Mouse (Mus musculus) embryo, embryonic 10.5 days (tissue): ENCODE results near the gene Psg28.
"Not testable (repeated sequence)": the region's sequence is repeated elsewhere in the genome, so short reads cannot be mapped to it uniquely, and the experiment has no call there.

ENCODE experiments used
- DNase-seq: peaks from one replicate; pipeline ENCODE4 v3.0.0-alpha.2; 2015; ENCODE audit warnings: low spot score

Psg28 gene

DNA sequence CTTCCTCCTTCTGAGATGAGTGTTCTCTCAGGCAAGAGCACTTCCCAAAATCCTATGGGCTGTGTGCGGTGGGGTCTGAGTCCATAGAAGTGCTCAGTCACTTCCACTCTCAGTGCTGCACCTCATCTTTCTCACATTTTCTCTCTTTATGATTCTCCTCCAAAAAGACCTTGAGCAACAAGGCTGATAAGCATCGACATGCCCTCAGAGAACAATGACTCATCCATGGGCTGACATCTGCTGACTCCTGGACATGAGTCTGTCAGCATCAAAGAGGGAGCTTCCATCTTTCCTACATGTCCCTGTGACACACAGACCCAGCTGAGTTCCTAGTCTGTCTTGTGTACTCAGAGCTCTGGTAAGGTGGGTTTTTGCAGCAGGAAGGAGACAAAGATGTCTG lies at the start of gene Psg28:
Gene Psg28, minus strand, starts transcription at position 101 of the 400 bp plus-strand sequence.
- not testable (repeated sequence) for DNase-seq

DNA sequence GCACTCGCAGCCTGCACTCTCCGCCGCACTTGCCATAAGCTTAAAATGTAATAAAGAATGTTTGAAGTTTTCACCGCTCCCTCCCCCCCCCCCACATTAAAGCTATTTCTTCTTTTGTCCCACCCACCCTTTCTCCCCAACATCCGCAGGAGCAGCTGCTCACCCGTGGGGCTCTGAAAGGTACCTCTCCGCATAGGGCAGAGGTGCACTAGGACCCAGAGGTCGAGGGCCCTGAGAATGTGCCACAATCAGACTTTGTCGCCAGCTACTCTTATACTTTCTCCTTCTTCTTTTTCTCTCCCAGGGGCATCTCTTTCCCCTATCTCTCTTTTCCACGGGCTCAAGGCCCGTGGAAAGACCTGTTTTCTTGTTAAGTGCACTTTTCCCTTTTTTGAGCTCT lies 28.4 kb downstream of the Psg28 start:
- peak; percentile 0 for DNase-seq

DNA sequence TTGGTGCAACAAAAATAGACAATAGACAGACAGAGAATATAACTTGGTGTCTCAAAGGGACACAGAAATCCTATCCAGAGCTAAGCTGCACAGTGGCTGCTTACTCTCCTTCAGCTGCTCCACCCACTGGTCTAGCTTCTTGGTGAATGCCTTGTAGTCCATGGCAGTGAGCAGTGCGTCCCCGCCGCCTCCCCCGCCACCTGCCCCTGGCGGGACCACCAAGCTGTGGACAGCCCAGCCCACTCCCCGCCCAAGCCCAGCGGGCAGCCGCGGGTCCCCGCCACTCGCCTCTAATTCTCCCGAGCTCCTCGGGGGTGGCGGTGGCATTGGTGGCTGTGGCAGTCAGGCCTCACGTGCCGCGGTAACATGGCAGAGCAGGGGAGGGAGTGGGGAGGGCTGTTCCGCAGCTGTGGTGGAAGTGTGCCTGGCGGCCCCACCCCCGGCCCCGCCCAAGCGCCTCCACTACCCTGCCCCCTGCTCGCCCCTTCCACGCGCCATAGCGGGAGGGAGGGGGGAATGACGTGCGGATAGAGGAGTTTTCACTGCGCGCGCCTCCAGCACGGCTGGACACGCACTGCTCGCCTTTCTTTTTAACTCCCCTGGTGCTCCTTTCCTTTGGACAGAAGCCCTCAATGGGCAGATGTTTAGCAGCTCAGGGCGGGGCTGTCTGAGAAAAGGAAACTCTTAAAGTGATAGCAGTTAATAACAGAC lies 29.2 kb downstream of the Psg28 start:
- DNase-seq = peak; percentile 17

DNA sequence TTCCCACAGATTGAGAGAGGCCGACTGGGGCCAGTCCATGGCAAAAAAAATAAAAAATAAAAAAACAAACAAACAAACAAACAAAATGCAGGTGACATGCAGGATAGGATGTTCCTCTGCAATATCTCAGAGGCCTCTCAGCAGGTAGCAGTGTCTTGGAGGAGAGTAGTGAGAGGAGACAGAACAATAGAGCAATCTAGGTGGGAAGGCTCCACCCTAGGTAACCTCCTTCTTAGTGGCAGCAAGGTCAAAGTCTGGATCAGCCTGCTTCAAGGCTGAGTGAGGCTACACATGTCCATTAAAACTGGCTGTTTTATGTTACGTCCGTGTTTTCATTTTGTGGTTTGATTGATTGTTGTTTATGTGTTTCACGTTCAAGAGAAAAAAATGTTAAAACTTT lies 40.4 kb downstream of the Psg28 start:
- not testable (repeated sequence) for DNase-seq

DNA sequence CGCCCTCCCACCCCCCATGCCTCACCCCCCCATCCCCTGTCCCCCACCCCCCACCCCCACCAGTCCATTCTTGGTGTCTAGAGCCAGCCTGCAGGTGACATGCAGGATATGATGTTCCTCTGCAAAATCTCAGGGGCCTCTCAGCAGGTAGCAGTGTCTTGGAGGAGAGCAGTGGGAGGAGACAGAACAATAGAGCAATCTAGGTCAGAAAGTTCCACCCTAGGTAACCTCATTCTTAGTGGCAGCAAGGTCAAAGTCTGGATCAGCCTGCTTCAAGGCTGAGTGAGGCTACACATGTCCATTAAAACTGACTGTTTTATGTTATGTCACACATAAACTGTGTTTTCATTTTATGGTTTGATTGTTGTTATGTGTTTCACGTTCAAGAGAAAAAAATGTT lies 53.5 kb downstream of the Psg28 start:
- no peak for DNase-seq
